Mouse (Mus musculus) WW6 (cell line): ENCODE results near the gene Tcta.
"Not testable (repeated sequence)": the region's sequence is repeated elsewhere in the genome, so short reads cannot be mapped to it uniquely, and the experiment has no call there.

Experiments
- DNase-seq: peaks from one replicate; pipeline ENCODE4 v3.0.0-alpha.2; 2013; ENCODE audit warnings: low read depth, low spot score

The Tcta gene

GRCm38 (mm10) chr9:108305629-108306520, at the start of gene Tcta, which contains the start of gene Rhoa:
Tcta (minus strand) TSS chr9:108306160.
Rhoa (plus strand) TSS chr9:108306129.
- peak; percentile 99 for DNase-seq

DNA sequence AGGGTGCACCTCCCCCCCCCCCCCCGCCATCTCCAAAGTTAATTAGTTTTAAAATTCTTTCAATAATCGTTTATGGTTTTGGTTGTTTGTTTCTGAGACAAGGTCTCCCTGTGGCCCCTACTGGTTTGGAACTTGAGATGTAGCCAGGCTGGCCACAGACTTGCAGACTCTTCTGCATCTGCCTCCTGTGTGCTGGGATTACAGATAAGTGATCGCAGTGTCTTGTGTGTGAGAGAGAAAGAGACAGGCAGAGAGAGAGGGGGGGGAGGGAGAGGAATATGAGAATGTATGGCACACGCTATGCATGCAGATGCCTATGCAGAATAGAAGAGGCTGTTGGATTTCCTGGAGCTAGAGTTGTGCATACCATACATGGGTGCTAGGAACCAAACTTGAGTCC, 43.8 kb upstream of the Tcta start:
- DNase-seq: no peak

DNA sequence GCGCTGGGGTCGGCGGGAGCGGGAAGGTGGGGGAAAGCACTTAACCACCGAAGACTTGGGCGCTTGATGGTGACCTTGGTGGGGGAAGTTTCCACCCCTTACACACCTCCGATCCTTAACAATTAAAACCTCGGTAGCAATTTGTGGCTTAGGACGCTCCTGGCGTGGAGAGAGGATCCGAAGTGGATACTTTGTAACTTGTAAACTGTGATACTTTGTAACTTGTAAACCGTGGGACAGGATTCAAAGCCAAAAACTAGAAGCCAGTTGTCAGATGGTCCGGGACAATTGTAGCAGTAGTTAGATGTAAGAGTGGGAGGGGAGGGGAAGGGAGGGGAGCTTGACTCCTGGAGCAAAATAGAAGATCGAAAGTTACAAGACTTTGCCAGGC, 42.3 kb upstream of the Tcta start:
- DNase-seq: no peak

GRCm38 (mm10) chr9:108347540-108348289, 41.8 kb upstream of the Tcta start, which contains the start of gene Usp4:
Usp4 (plus strand) TSS chr9:108347853.
- DNase-seq: no peak

- DNase-seq: no peak
Observed at GRCm38 (mm10) chr9:108347024-108347423, 41.1 kb upstream of the Tcta start.

GRCm38 (mm10) chr9:108344471-108344870, 38.5 kb upstream of the Tcta start:
- DNase-seq: no peak

- DNase-seq: no peak
Observed at GRCm38 (mm10) chr9:108343835-108344234, 37.9 kb upstream of the Tcta start.

- DNase-seq: no peak
Observed at GRCm38 (mm10) chr9:108343331-108343730, 37.4 kb upstream of the Tcta start.

GRCm38 (mm10) chr9:108342301-108342831, 36.4 kb upstream of the Tcta start:
- no peak for DNase-seq

GRCm38 (mm10) chr9:108341801-108342200, 35.8 kb upstream of the Tcta start:
- no peak for DNase-seq

DNA sequence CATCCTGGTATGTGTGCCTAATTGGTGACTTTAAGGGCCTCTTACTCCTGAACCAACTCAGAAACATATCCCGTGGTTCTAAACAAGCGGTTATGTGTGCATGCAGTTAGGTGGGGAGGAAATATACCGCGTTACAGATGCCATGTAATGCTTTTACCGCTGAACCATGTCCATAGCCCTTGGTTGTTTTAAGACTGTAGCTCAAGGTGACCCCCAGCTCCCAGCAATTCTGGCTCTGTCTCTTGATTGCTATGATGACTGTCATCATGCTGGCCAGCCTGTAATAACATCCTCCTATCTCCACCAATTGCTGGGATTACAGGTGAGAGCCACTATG, 35.1 kb upstream of the Tcta start:
- DNase-seq: no peak

GRCm38 (mm10) chr9:108340258-108341138, 34.5 kb upstream of the Tcta start:
- no peak for DNase-seq

GRCm38 (mm10) chr9:108339886-108340257, 33.9 kb upstream of the Tcta start:
- DNase-seq: no peak

DNA sequence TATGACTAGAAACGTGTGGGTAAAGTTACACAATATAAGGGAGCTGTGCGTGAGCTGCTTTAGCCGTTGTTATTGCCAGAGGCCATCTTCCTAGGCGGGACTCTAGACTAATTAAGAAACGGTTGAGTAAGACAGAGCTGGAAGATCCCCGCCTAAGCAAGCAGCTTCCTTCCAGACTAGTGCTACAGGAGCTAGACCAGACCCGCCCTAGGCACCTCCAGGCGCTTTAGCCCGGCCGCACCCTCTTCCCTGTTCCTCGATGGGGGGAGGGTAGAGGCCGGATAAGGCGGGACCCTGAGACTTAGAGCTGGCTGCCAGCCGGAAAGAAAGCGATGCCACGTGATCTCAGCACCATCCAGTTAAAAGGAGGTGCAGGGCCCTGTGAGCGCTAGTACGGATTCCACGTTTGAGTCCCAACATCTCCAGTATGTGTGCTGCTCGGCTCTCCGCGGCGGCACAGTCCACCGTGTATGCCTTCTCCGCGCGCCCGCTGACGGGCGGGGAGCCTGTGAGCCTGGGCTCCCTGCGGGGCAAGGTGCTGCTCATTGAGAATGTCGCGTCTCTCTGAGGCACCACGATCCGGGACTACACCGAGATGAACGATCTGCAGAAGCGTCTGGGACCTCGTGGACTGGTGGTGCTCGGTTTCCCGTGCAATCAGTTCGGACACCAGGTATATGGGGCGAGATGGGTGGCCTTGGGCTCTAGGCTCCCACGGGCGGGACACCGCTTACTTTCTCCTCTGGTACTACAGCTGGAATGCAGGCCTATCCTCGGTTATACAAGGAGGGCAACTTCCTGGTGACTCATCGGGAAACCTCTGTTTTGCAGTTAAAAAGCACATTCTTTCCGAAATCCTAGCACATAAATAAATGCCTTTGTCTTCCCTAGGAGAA, 33.2 kb upstream of the Tcta start, which contains the start of gene Gpx1:
Gene Gpx1 (plus strand): TSS at position 18 of the 896 bp plus-strand sequence.
- peak; percentile 96 for DNase-seq

DNA sequence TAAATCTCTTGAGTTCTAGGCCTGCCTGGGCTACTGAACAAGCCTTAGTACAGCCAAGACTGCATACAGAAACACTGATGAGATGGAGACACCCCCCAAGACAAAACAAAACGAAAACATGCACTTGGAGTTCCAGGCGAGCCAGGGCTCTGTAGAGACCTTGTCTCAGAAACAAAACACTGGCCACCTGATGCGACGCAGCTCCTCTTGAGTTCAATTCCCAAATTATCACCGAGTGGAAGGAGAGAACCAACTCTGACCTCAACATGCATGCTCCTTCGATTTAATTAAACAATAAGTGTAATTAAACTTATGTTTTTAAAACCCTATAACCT, 32.6 kb upstream of the Tcta start:
- DNase-seq: no peak

DNA sequence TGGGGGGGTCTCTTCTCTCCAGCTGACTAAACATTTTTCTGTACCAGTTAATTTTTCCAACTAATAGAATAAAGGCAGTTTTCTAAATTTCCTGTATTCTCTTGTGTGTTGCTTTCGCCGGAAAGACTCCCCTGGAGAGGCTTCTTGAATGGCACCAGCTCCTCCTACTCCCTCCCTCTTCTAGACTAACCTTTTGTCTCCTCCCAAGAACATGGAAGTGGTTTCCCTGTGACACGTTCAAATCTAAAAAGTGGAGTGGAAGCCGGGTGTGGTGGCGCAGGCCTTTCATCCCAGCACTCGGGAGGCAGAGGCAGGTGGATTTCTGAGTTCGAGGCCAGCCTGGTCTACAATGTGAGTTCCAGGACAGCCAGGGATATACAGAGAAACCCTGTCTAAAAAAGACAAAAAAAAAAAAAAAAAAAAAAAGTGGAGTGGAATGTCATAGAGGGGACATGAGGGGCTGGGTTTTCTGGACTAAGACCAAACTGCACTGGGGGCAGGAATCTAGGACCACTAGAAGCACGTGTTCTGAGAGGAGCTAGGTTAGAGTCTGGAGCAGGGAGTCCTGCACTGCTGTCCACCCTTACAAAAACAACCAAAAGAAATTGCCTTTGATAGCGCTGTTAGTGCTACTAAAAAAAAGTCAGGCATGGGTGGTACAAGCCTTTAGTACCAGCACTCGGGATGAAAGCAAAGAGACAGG, 32.0 kb upstream of the Tcta start:
- DNase-seq: no peak

GRCm38 (mm10) chr9:108325811-108326210, 19.9 kb upstream of the Tcta start:
- no peak for DNase-seq

- no peak for DNase-seq
Observed at GRCm38 (mm10) chr9:108324784-108325183, 18.8 kb upstream of the Tcta start.

DNA sequence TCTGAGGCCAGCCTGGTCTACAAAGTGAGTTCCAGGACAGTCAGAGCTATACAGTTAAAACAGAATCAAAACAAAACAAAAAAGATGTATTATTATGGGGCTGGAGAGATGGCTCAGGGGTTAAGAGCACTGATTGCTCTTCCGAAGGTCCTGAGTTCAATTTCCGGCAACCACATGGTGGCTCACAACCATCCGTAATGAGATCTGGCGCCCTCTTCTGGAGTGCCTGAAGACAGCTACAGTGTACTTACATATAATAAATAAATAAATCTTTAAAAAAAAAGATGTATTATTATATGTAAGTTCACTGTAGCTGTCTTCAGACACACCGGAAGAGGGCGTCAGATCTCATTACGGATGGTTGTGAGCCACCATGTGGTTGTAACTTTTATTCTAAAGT, 16.1 kb upstream of the Tcta start:
- DNase-seq: not testable (repeated sequence)

DNA sequence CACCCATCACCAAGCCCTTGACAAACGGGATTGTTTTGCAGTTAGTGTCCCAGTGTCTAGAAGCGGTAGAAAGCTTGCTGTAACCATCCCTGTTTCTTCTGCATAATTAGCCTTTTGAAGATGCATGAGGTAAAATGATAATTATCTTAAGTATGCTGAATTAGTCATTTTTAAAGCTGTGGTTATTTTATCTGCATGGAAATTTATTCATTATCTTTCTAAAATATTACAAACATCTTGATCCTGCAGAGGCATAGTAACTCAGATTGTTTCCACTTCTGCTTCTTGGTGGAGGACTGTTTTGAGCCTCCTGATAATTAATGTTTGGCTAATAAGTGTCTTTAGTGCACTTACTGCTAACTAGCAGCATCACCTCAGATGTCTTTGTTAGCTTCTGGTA, 12.5 kb upstream of the Tcta start:
- no peak for DNase-seq
